Mouse (Mus musculus) small intestine, adult 2 months (tissue): Measurements from ENCODE around the gene Pla2g2e.

Experiments used
- CTCF ChIP-seq: fragments of 200-500 bp; IDR thresholded peaks from 2 replicates; pipeline ENCODE4 v1.5.1; 2012; ENCODE audit warnings: low read depth, mild to moderate bottlenecking, control low read depth, inconsistent platforms, low read length, moderate library complexity, mixed read lengths; ENCODE audit not compliant: insufficient replicate concordance, insufficient read length; ENCODE audit errors: extremely low read depth
- POLR2A ChIP-seq: fragments of 200-500 bp; IDR thresholded peaks from 2 replicates; pipeline ENCODE4 v1.6.1; 2012; ENCODE audit warnings: low read depth, mild to moderate bottlenecking, control low read depth, inconsistent platforms, low read length, moderate library complexity

- TF ChIP-seq POLR2A (no peak), CTCF (no peak)
Observed at GRCm38 (mm10) chr4:138865991-138866390, 11.8 kb upstream of the Pla2g2e start.
